In the genomic region with DNA sequence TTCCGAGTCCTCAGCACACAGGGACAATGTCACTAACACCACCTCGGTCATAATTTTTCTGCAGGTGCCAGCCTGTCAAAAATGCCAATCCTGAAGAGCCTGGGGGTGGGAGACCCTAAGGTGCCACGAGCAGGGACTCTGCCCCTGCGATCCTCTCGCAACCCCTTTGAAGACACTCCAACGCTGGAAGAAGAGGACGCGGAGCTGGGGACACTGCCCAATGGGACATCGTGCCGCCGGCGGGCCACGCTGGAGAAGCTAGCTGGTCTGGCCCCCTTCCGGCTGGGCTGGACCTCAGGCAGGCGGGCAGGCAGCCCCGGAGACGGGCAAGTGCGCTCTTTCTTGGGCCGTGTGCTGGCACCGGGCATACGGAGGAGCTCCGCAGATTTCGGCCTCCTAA, we compare ENCODE assay signal across 19 mouse cellular contexts. TPM values are rescaled to one million over a fixed set of nuclear protein-coding genes. Genes with fewer than 3 reads are reported as not detected.
A peak's percentile ranks its signal among the peaks of the same experiment; 100 is the strongest.
DNase-seq lines count a peak whose midpoint lies in the region; ATAC-seq and TF ChIP-seq lines count a peak whose summit lies in the region.
"Had no signal": no experiment of that assay in that cellular context is flagged by ENCODE, and none has a peak within 500 bp of the region (broad histone marks: within the 10 kb centered on the region; RNA-seq: fewer than 3 reads in every experiment).

No protein-coding gene starts in this region.

- DNase-seq in kidney, adult 2 months, result no peak
- DNase-seq in midbrain, embryonic 11.5 days (ENCODE audit: low spot score, missing footprints), result peak; percentile 84
- no peak for DNase-seq in right cerebral cortex, adult 2 months (ENCODE audit: low spot score in 2 of 2)
- DNase-seq in right cerebral cortex, adult 18-20 months, result no peak
- DNase-seq: cerebellum, postnatal 10 days; embryo, embryonic 11 days; gastrocnemius, postnatal 36 days; layer of hippocampus, postnatal 36 days; liver, embryonic 13.5 days; retina, postnatal 1 day; thymus, adult 18-20 months had no signal

- WGBS in kidney, adult 2 months, result 22% methylated on average over 23 of the region's 23 CpGs
- WGBS in kidney, embryonic 14.5 days, result 20% methylated on average over 23 of the region's 23 CpGs
- 15% methylated on average over 23 of the region's 23 CpGs for WGBS in midbrain, embryonic 11.5 days
- 15% methylated on average over 23 of the region's 23 CpGs for WGBS in midbrain, embryonic 13.5 days
- WGBS in embryonic facial prominence, embryonic 13.5 days, result 19% methylated on average over 23 of the region's 23 CpGs

- H3K4me1 ChIP-seq in kidney, adult 2 months (ENCODE audit: control insufficient read depth, insufficient read depth, low read length), result no peaks in the 10 kb centered on the region
- H3K4me1 ChIP-seq in kidney, embryonic 14.5 days (ENCODE audit: control insufficient read depth, insufficient read depth, low read length), result peaks cover 6% of the 10 kb centered on the region; the same call in 1 of the 2 replicates
- peaks cover 3% of the 10 kb centered on the region; the same call in 1 of the 2 replicates for H3K4me1 ChIP-seq in midbrain, embryonic 11.5 days (ENCODE audit: control insufficient read depth, insufficient read depth, low read length)
- H3K4me1 ChIP-seq in midbrain, embryonic 13.5 days (replicated peaks), result peaks cover 6% of the 10 kb centered on the region
- peaks cover 15% of the 10 kb centered on the region for H3K4me1 ChIP-seq in embryonic facial prominence, embryonic 13.5 days

- H3K4me3 ChIP-seq in kidney, adult 2 months (ENCODE audit: insufficient read depth, low read depth, low read length), result no peak overlapping the region
- H3K4me3 ChIP-seq in kidney, embryonic 14.5 days (ENCODE audit: low read length), result no peak overlapping the region
- no peak overlapping the region for H3K4me3 ChIP-seq in midbrain, embryonic 11.5 days (ENCODE audit: low read depth, low read length)
- no peak overlapping the region for H3K4me3 ChIP-seq in midbrain, embryonic 13.5 days (replicated peaks)
- H3K4me3 ChIP-seq in embryonic facial prominence, embryonic 13.5 days, result 0 out of 2 replicates have a peak overlapping the region, but pooled peaks have one; percentile 7
- H3K4me3 ChIP-seq: forebrain, embryonic 15.5 days; heart, embryonic 15.5 days; hindbrain, embryonic 13.5 days; liver, embryonic 13.5 days; megakaryocyte, embryonic 14.5 days had no signal

- no peak overlapping the region for H3K4me2 ChIP-seq in kidney, embryonic 14.5 days (replicated peaks; ENCODE audit: low read depth, low read length)
- H3K4me2 ChIP-seq in midbrain, embryonic 11.5 days, result no peak overlapping the region
- no peak overlapping the region for H3K4me2 ChIP-seq in midbrain, embryonic 13.5 days (replicated peaks)
- H3K4me2 ChIP-seq in embryonic facial prominence, embryonic 13.5 days, result no peak overlapping the region
- H3K4me2 ChIP-seq: forebrain, embryonic 15.5 days; heart, embryonic 15.5 days; hindbrain, embryonic 13.5 days; liver, embryonic 13.5 days had no signal

- H3K36me3 ChIP-seq in kidney, adult 2 months (ENCODE audit: control insufficient read depth, insufficient read depth, low read length), result no peaks in the 10 kb centered on the region
- no peaks in the 10 kb centered on the region for H3K36me3 ChIP-seq in kidney, embryonic 14.5 days (ENCODE audit: control insufficient read depth, insufficient read depth, low read length)
- no peaks in the 10 kb centered on the region for H3K36me3 ChIP-seq in midbrain, embryonic 11.5 days (ENCODE audit: control insufficient read depth, insufficient read depth, low read length)
- H3K36me3 ChIP-seq in midbrain, embryonic 13.5 days, result no peaks in the 10 kb centered on the region
- no peaks in the 10 kb centered on the region for H3K36me3 ChIP-seq in embryonic facial prominence, embryonic 13.5 days
- H3K36me3 ChIP-seq: forebrain, embryonic 15.5 days; heart, embryonic 15.5 days; hindbrain, embryonic 13.5 days; liver, embryonic 13.5 days had no signal

- no peak for TF ChIP-seq CTCF in kidney, adult 2 months (conservative IDR thresholded peaks at IDR 0.05; ENCODE audit: insufficient read depth, insufficient read length, low read depth, low read length)

- TF ChIP-seq POLR2A in kidney, adult 2 months (IDR thresholded peaks at IDR 0.05; ENCODE audit: low read depth, low read length), result no peak

- peak overlapping the region; percentile 1; the same call in 1 of the 2 replicates for H3K27ac ChIP-seq in kidney, adult 2 months (ENCODE audit: insufficient read depth, low read depth, low read length)
- no peak overlapping the region for H3K27ac ChIP-seq in kidney, embryonic 14.5 days (ENCODE audit: low read depth, low read length)
- no peak overlapping the region for H3K27ac ChIP-seq in midbrain, embryonic 11.5 days (ENCODE audit: low read depth, low read length)
- H3K27ac ChIP-seq in midbrain, embryonic 13.5 days, result no peak overlapping the region
- no peak overlapping the region for H3K27ac ChIP-seq in embryonic facial prominence, embryonic 13.5 days
- H3K27ac ChIP-seq: forebrain, embryonic 15.5 days; heart, embryonic 15.5 days; hindbrain, embryonic 13.5 days; liver, embryonic 13.5 days had no signal

- no peak for ATAC-seq in kidney, embryonic 14.5 days (ENCODE audit: low FRiP score, low TSS enrichment)
- no peak for ATAC-seq in midbrain, embryonic 11.5 days (ENCODE audit: low FRiP score)
- ATAC-seq in midbrain, embryonic 13.5 days, result no peak
- no peak for ATAC-seq in embryonic facial prominence, embryonic 13.5 days (ENCODE audit: insufficient number of reproducible peaks, insufficient read depth, low FRiP score, low TSS enrichment, low read depth)
- ATAC-seq: forebrain, embryonic 15.5 days; lung, postnatal 0 days had no signal

- no peak overlapping the region for H3K9ac ChIP-seq in kidney, embryonic 14.5 days (ENCODE audit: low read depth, low read length)
- no peak overlapping the region for H3K9ac ChIP-seq in midbrain, embryonic 11.5 days (ENCODE audit: low read length)
- no peak overlapping the region for H3K9ac ChIP-seq in midbrain, embryonic 13.5 days (replicated peaks)
- H3K9ac ChIP-seq in embryonic facial prominence, embryonic 13.5 days, result no peak overlapping the region
- H3K9ac ChIP-seq: forebrain, embryonic 15.5 days; heart, embryonic 15.5 days; hindbrain, embryonic 13.5 days; liver, embryonic 13.5 days had no signal

- no peaks in the 10 kb centered on the region for H3K9me3 ChIP-seq in kidney, embryonic 14.5 days (ENCODE audit: control insufficient read depth, low read length)
- no peaks in the 10 kb centered on the region for H3K9me3 ChIP-seq in midbrain, embryonic 11.5 days (ENCODE audit: control insufficient read depth, low read length)
- no peaks in the 10 kb centered on the region for H3K9me3 ChIP-seq in midbrain, embryonic 13.5 days
- no peaks in the 10 kb centered on the region for H3K9me3 ChIP-seq in embryonic facial prominence, embryonic 13.5 days
- H3K9me3 ChIP-seq: forebrain, embryonic 15.5 days; heart, embryonic 15.5 days; hindbrain, embryonic 13.5 days; liver, embryonic 13.5 days; megakaryocyte, embryonic 14.5 days had no signal

- no peaks in the 10 kb centered on the region for H3K27me3 ChIP-seq in kidney, adult 2 months (replicated peaks; ENCODE audit: control insufficient read depth, insufficient read depth, low read length)
- H3K27me3 ChIP-seq in kidney, embryonic 14.5 days (ENCODE audit: control insufficient read depth, insufficient read depth, low read length), result peaks cover 27% of the 10 kb centered on the region
- peaks cover 51% of the 10 kb centered on the region for H3K27me3 ChIP-seq in midbrain, embryonic 11.5 days (ENCODE audit: control insufficient read depth, insufficient read depth, low read length)
- peaks cover 94% of the 10 kb centered on the region for H3K27me3 ChIP-seq in midbrain, embryonic 13.5 days
- peaks cover 71% of the 10 kb centered on the region for H3K27me3 ChIP-seq in embryonic facial prominence, embryonic 13.5 days
- H3K27me3 ChIP-seq: megakaryocyte, embryonic 14.5 days had no signal

RNA-seq across cellular contexts. Expression of a gene that starts 6.3 kb away (rescaled TPM):
- polyA plus RNA-seq in kidney, adult 2 months (2012; rRNA removed), result 41.6 and 46.6 TPM in 2 replicates
- 3.5 and 3.7 TPM in 2 replicates for polyA plus RNA-seq in kidney, embryonic 14.5 days (2014; fragmentation: Nextera tagmentation; extraction: Ambion mirVana)
- 0.77 and 1.1 TPM in 2 replicates for polyA plus RNA-seq in midbrain, embryonic 11.5 days (2014; fragmentation: Nextera tagmentation; extraction: Ambion mirVana)
- 0.24 and 0.32 TPM in 2 replicates for polyA plus RNA-seq in midbrain, embryonic 13.5 days (2015; fragmentation: Nextera tagmentation; extraction: Ambion mirVana)
- polyA plus RNA-seq in embryonic facial prominence, embryonic 13.5 days (2015; fragmentation: Nextera tagmentation; extraction: Ambion mirVana), result 0.73 and 0.84 TPM in 2 replicates

RNA-seq across cellular contexts. Expression of a gene that starts 10.8 kb away (rescaled TPM):
- polyA plus RNA-seq in kidney, adult 2 months (2012; rRNA removed), result 16.1 and 18.2 TPM in 2 replicates
- polyA plus RNA-seq in kidney, embryonic 14.5 days (2014; fragmentation: Nextera tagmentation; extraction: Ambion mirVana), result 10.4 and 12.1 TPM in 2 replicates
- 8.9 and 10.7 TPM in 2 replicates for polyA plus RNA-seq in midbrain, embryonic 11.5 days (2014; fragmentation: Nextera tagmentation; extraction: Ambion mirVana)
- 13.9 and 16.3 TPM in 2 replicates for polyA plus RNA-seq in midbrain, embryonic 13.5 days (2015; fragmentation: Nextera tagmentation; extraction: Ambion mirVana)
- polyA plus RNA-seq in embryonic facial prominence, embryonic 13.5 days (2015; fragmentation: Nextera tagmentation; extraction: Ambion mirVana), result 10.2 and 12.4 TPM in 2 replicates

RNA-seq across cellular contexts. Expression of a gene that starts 38.8 kb away (rescaled TPM):
- 8.6 and 10.3 TPM in 2 replicates for polyA plus RNA-seq in kidney, adult 2 months (2012; rRNA removed)
- 1.4 and 2.4 TPM in 2 replicates for polyA plus RNA-seq in kidney, embryonic 14.5 days (2014; fragmentation: Nextera tagmentation; extraction: Ambion mirVana)
- 2.6 TPM in 2 replicates for polyA plus RNA-seq in midbrain, embryonic 11.5 days (2014; fragmentation: Nextera tagmentation; extraction: Ambion mirVana)
- polyA plus RNA-seq in midbrain, embryonic 13.5 days (2015; fragmentation: Nextera tagmentation; extraction: Ambion mirVana), result 2.9 and 4.5 TPM in 2 replicates
- 2.3 and 2.7 TPM in 2 replicates for polyA plus RNA-seq in embryonic facial prominence, embryonic 13.5 days (2015; fragmentation: Nextera tagmentation; extraction: Ambion mirVana)

RNA-seq across cellular contexts. Expression of a gene that starts 38.8 kb away (rescaled TPM):
- polyA plus RNA-seq in kidney, adult 2 months (2012; rRNA removed), result 62.3 and 74.6 TPM in 2 replicates
- 63.7 and 70.2 TPM in 2 replicates for polyA plus RNA-seq in kidney, embryonic 14.5 days (2014; fragmentation: Nextera tagmentation; extraction: Ambion mirVana)
- polyA plus RNA-seq in midbrain, embryonic 11.5 days (2014; fragmentation: Nextera tagmentation; extraction: Ambion mirVana), result 41.5 and 51.6 TPM in 2 replicates
- polyA plus RNA-seq in midbrain, embryonic 13.5 days (2015; fragmentation: Nextera tagmentation; extraction: Ambion mirVana), result 36.6 and 43.3 TPM in 2 replicates
- polyA plus RNA-seq in embryonic facial prominence, embryonic 13.5 days (2015; fragmentation: Nextera tagmentation; extraction: Ambion mirVana), result 60.2 and 64.1 TPM in 2 replicates

RNA-seq across cellular contexts. Expression of a gene that starts 48.2 kb away (rescaled TPM):
- 0.11 and 0.16 TPM in 2 replicates for polyA plus RNA-seq in kidney, adult 2 months (2012; rRNA removed)
- polyA plus RNA-seq in kidney, embryonic 14.5 days (2014; fragmentation: Nextera tagmentation; extraction: Ambion mirVana), result 0.13 and 0.27 TPM in 2 replicates
- not detected in 2 replicates for polyA plus RNA-seq in midbrain, embryonic 11.5 days (2014; fragmentation: Nextera tagmentation; extraction: Ambion mirVana)
- 0.08 and 0.11 TPM in 2 replicates for polyA plus RNA-seq in midbrain, embryonic 13.5 days (2015; fragmentation: Nextera tagmentation; extraction: Ambion mirVana)
- 0.08 and 0.15 TPM in 2 replicates for polyA plus RNA-seq in embryonic facial prominence, embryonic 13.5 days (2015; fragmentation: Nextera tagmentation; extraction: Ambion mirVana)
- polyA plus RNA-seq: heart, embryonic 15.5 days; liver, embryonic 13.5 days had no signal
